Comparison of ENCODE assay signal across 8 mouse cellular contexts in the genomic region with DNA sequence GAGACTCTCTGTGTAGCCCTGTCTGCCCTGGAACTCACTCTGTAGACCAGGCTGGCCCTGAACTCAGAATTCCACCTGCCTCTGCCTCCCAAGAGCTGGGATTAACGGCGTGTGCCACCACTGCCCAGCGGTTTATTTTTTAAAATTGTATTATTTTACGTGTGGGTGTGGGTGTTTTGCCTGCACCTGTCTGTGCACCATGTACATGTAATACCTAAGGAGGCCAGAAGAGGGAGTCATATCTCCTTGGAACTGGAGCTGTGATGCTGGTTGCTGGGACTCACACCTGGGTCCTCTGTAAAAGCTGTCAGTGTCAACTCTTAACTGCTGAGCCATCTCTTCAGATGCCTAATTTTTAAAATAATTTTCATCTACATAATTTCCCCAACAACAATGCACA. TPM values are rescaled to one million over a fixed set of nuclear protein-coding genes. Genes with fewer than 3 reads are reported as not detected.
DNase-seq lines count a peak whose midpoint lies in the region; ATAC-seq lines count a peak whose summit lies in the region.
"Had no signal": no experiment of that assay in that cellular context is flagged by ENCODE, and none has a peak within 500 bp of the region (broad histone marks: within the 10 kb centered on the region; RNA-seq: fewer than 3 reads in every experiment).

No protein-coding gene starts in this region.

- H3K27me3 ChIP-seq in kidney, embryonic 15.5 days: no peaks in the 10 kb centered on the region

- H3K4me2 ChIP-seq in kidney, embryonic 15.5 days: no peak overlapping the region

- 71% methylated on average over 4 of the region's 4 CpGs for WGBS in kidney, embryonic 15.5 days

- no peaks in the 10 kb centered on the region for H3K4me1 ChIP-seq in kidney, embryonic 15.5 days

- peak; percentile 66 for DNase-seq in kidney, adult 9 months
- peak; percentile 23 for DNase-seq in MEL-GATA-1-ER (ENCODE audit: extremely low read depth, low read depth)
- DNase-seq in embryo, embryonic 11 days: peak; percentile 45
- no peak for DNase-seq in adrenal gland, adult 18-20 months (ENCODE audit: low spot score in 2 of 2)
- DNase-seq in urinary bladder, postnatal 14 days (ENCODE audit: low spot score): no peak

- ATAC-seq in kidney, embryonic 15.5 days (replicated peaks; ENCODE audit: low FRiP score): no peak
- ATAC-seq in neutrophil, adult 5-6 weeks (ENCODE audit: extremely low read depth, insufficient number of reproducible peaks, low FRiP score, poor library complexity, severe bottlenecking): peak; percentile 79

- no peaks in the 10 kb centered on the region for H3K9me3 ChIP-seq in kidney, embryonic 15.5 days (replicated peaks)

- no peak overlapping the region for H3K4me3 ChIP-seq in kidney, embryonic 15.5 days (replicated peaks)
- H3K4me3 ChIP-seq: myocyte had no signal

- peaks cover 50% of the 10 kb centered on the region for H3K36me3 ChIP-seq in kidney, embryonic 15.5 days

- no peak overlapping the region for H3K9ac ChIP-seq in kidney, embryonic 15.5 days

- H3K27ac ChIP-seq in kidney, embryonic 15.5 days: no peak overlapping the region

RNA-seq across cellular contexts. Expression of gene Ppp2r5a, which starts 38.6 kb away (rescaled TPM):
- polyA plus RNA-seq in kidney, embryonic 15.5 days (2015; fragmentation: Nextera tagmentation; extraction: Ambion mirVana): 17.7 and 17.8 TPM in 2 replicates
- total RNA-seq in neutrophil, adult 5-6 weeks (2017): 341 and 410 TPM in 2 replicates
- total RNA-seq in adrenal gland, adult 18-20 months (2021): 100 to 1,000 TPM; 196 to 437 TPM

RNA-seq across cellular contexts. Expression of gene Tmem206, which starts 38.8 kb away (rescaled TPM):
- 21.3 and 24.7 TPM in 2 replicates for polyA plus RNA-seq in kidney, embryonic 15.5 days (2015; fragmentation: Nextera tagmentation; extraction: Ambion mirVana)
- 19.2 and 19.5 TPM in 2 replicates for total RNA-seq in neutrophil, adult 5-6 weeks (2017)
- total RNA-seq in adrenal gland, adult 18-20 months (2021): 1 to 10 TPM; 4.7 to 5.7 TPM

RNA-seq across cellular contexts. Expression of gene Nenf, which starts 46.5 kb away (rescaled TPM):
- 93.6 and 98.5 TPM in 2 replicates for polyA plus RNA-seq in kidney, embryonic 15.5 days (2015; fragmentation: Nextera tagmentation; extraction: Ambion mirVana)
- total RNA-seq in neutrophil, adult 5-6 weeks (2017): not detected in 2 replicates
- 10 to 100 TPM; 90.4 to 91.1 TPM for total RNA-seq in adrenal gland, adult 18-20 months (2021)

Comparison
In these comparisons a context has a peak if more than half of its experiments do, and no peak if none do; other contexts are left out.
1. DNase-seq: peak in kidney, adult 9 months (single experiment), MEL-GATA-1-ER (single experiment) and embryo, embryonic 11 days (single experiment); none in adrenal gland, adult 18-20 months (0 of 2) and urinary bladder, postnatal 14 days (single experiment).
2. RNA of gene Nenf, which starts 46.5 kb away (total RNA-seq): 90.4 to 91.1 TPM in adrenal gland, adult 18-20 months; not detected in neutrophil, adult 5-6 weeks; every median in the first group is over 10 times any median in the second.